In genomic region chr17:6007902-6008301, GRCm38 (mm10) we compare ENCODE assay signal across 13 mouse cellular contexts.
DNase-seq lines count a peak whose midpoint lies in the region; ATAC-seq and TF ChIP-seq lines count a peak whose summit lies in the region.
"Had no signal": no experiment of that assay in that cellular context is flagged by ENCODE, and none has a peak within 500 bp of the region (broad histone marks: within the 10 kb centered on the region; RNA-seq: fewer than 3 reads in every experiment).

No protein-coding gene starts in this region.

- TF ChIP-seq EP300 in MEL (IDR thresholded peaks at IDR 0.05; ENCODE audit: low read depth in 1 of 2, low read length in 2 of 2): no peak; a peak in 1 of 4 replicates

- H3K27me3 ChIP-seq in intestine, embryonic 15.5 days (replicated peaks): no peaks in the 10 kb centered on the region
- H3K27me3 ChIP-seq in intestine, embryonic 16.5 days (replicated peaks; ENCODE audit: control insufficient read depth, insufficient read depth, low read length): no peaks in the 10 kb centered on the region
- H3K27me3 ChIP-seq in MEL (ENCODE audit: control insufficient read depth in 1 of 2, insufficient read depth in 2 of 2, low read length in 2 of 2): no peaks in the 10 kb centered on the region
- H3K27me3 ChIP-seq in forebrain, embryonic 13.5 days: no peaks in the 10 kb centered on the region
- H3K27me3 ChIP-seq in cerebellum, adult 2 months (ENCODE audit: control insufficient read depth, insufficient read depth, low read length): no peaks in the 10 kb centered on the region

- no peak overlapping the region for H3K9ac ChIP-seq in intestine, embryonic 15.5 days
- H3K9ac ChIP-seq in intestine, embryonic 16.5 days (ENCODE audit: low read depth, low read length): no peak overlapping the region
- H3K9ac ChIP-seq in MEL (ENCODE audit: control insufficient read depth, low read depth, low read length, poor library complexity, severe bottlenecking): no peak overlapping the region
- no peak overlapping the region for H3K9ac ChIP-seq in forebrain, embryonic 13.5 days
- H3K9ac ChIP-seq: liver, embryonic 14.5 days had no signal

- TF ChIP-seq CTCF in MEL (IDR thresholded peaks at IDR 0.05 in 2 of 3, conservative IDR thresholded peaks at IDR 0.05 in 1 of 3; ENCODE audit: control insufficient read depth in 1 of 3, insufficient read depth in 1 of 3, low read depth in 2 of 3, low read length in 3 of 3, poor library complexity in 1 of 3, severe bottlenecking in 1 of 3): no peak
- no peak for TF ChIP-seq CTCF in cerebellum, adult 2 months (IDR thresholded peaks at IDR 0.05; ENCODE audit: borderline replicate concordance, insufficient read depth, low read depth, low read length)

- no peak overlapping the region for H3K4me3 ChIP-seq in intestine, embryonic 15.5 days (replicated peaks)
- H3K4me3 ChIP-seq in intestine, embryonic 16.5 days (ENCODE audit: low read length): no peak overlapping the region
- H3K4me3 ChIP-seq in MEL (ENCODE audit: control insufficient read depth in 1 of 2, insufficient read depth in 1 of 2, low read depth in 2 of 2, low read length in 2 of 2) (no peak overlapping the region), macrophage (ENCODE audit: inconsistent target) (no peak overlapping the region)
- no peak overlapping the region for H3K4me3 ChIP-seq in forebrain, embryonic 13.5 days
- H3K4me3 ChIP-seq in cerebellum, adult 2 months (replicated peaks; ENCODE audit: insufficient read depth, low read depth, low read length): no peak overlapping the region

- H3K9me3 ChIP-seq in intestine, embryonic 15.5 days: no peaks in the 10 kb centered on the region
- no peaks in the 10 kb centered on the region for H3K9me3 ChIP-seq in intestine, embryonic 16.5 days (ENCODE audit: control insufficient read depth, low read length)
- H3K9me3 ChIP-seq in MEL (replicated peaks; ENCODE audit: insufficient read depth, low read length): no peaks in the 10 kb centered on the region
- H3K9me3 ChIP-seq in forebrain, embryonic 13.5 days (replicated peaks): no peaks in the 10 kb centered on the region
- H3K9me3 ChIP-seq: G1E had no signal

- H3K27ac ChIP-seq in intestine, embryonic 15.5 days: 0 out of 2 replicates have a peak overlapping the region, but pooled peaks have one; percentile 28
- no peak overlapping the region for H3K27ac ChIP-seq in intestine, embryonic 16.5 days (ENCODE audit: low read length)
- H3K27ac ChIP-seq in MEL (ENCODE audit: control insufficient read depth, low read depth, low read length) (peak overlapping the region; percentile 17; the same call in 1 of the 2 replicates), macrophage (peak overlapping the region; percentile 100)
- no peak overlapping the region for H3K27ac ChIP-seq in forebrain, embryonic 13.5 days
- H3K27ac ChIP-seq in cerebellum, adult 2 months (ENCODE audit: insufficient read depth, low read length): no peak overlapping the region
- H3K27ac ChIP-seq: liver, embryonic 14.5 days had no signal

- TF ChIP-seq POLR2A in MEL (IDR thresholded peaks at IDR 0.05; ENCODE audit: control insufficient read depth in 1 of 2, insufficient read depth in 1 of 2, low read depth in 1 of 2, low read length in 2 of 2, poor library complexity in 1 of 2): no peak
- no peak for TF ChIP-seq POLR2A in cerebellum, adult 2 months (IDR thresholded peaks at IDR 0.05; ENCODE audit: borderline replicate concordance, insufficient read depth, low read length)

- H3K36me3 ChIP-seq in intestine, embryonic 15.5 days: peaks cover 5% of the 10 kb centered on the region; the same call in 1 of the 2 replicates
- H3K36me3 ChIP-seq in intestine, embryonic 16.5 days (ENCODE audit: control insufficient read depth, insufficient read depth, low read length): no peaks in the 10 kb centered on the region; the same call in 1 of the 2 replicates
- H3K36me3 ChIP-seq in MEL (ENCODE audit: control insufficient read depth in 1 of 2, insufficient read depth in 2 of 2, low read length in 2 of 2) (peaks cover 0 to 14% of the 10 kb centered on the region in 2 experiments; a peak in 2 of 4 replicates), macrophage (ENCODE audit: inconsistent target) (no peaks in the 10 kb centered on the region)
- H3K36me3 ChIP-seq in forebrain, embryonic 13.5 days (ENCODE audit: poor library complexity, severe bottlenecking): no peaks in the 10 kb centered on the region
- H3K36me3 ChIP-seq: G1E had no signal

- 79% methylated on average over 9 of the region's 9 CpGs for WGBS in intestine, embryonic 15.5 days
- WGBS in intestine, embryonic 16.5 days: 78% methylated on average over 9 of the region's 9 CpGs
- 4% methylated on average over 9 of the region's 9 CpGs for WGBS in macrophage (ENCODE audit: missing documents)
- 88% methylated on average over 9 of the region's 9 CpGs for WGBS in forebrain, embryonic 13.5 days
- WGBS in cerebellum, adult 2 months: 91% methylated on average over 9 of the region's 9 CpGs

- H3K4me1 ChIP-seq in intestine, embryonic 15.5 days (replicated peaks): peaks cover 16% of the 10 kb centered on the region
- peaks cover 16% of the 10 kb centered on the region for H3K4me1 ChIP-seq in intestine, embryonic 16.5 days (ENCODE audit: control insufficient read depth, insufficient read depth, low read length)
- peaks cover 9 to 17% of the 10 kb centered on the region in 2 experiments for H3K4me1 ChIP-seq in MEL (ENCODE audit: control insufficient read depth in 1 of 2, insufficient read depth in 2 of 2, low read length in 2 of 2)
- peaks cover 12% of the 10 kb centered on the region for H3K4me1 ChIP-seq in forebrain, embryonic 13.5 days
- peaks cover 22% of the 10 kb centered on the region for H3K4me1 ChIP-seq in cerebellum, adult 2 months (ENCODE audit: control insufficient read depth, insufficient read depth, low read length)

- H3K79me2 ChIP-seq in MEL (ENCODE audit: control insufficient read depth, insufficient read depth, low read length, poor library complexity) (no peaks in the 10 kb centered on the region), macrophage (ENCODE audit: inconsistent target) (no peaks in the 10 kb centered on the region)

- no peak overlapping the region for H3K4me2 ChIP-seq in intestine, embryonic 15.5 days (replicated peaks)
- H3K4me2 ChIP-seq in intestine, embryonic 16.5 days (ENCODE audit: low read depth, low read length): no peak overlapping the region
- H3K4me2 ChIP-seq in forebrain, embryonic 13.5 days: no peak overlapping the region

- DNase-seq in 3134 (ENCODE audit: extremely low read depth, insufficient read length, low spot score): peak; percentile 75
- peak; percentile 75 for DNase-seq in MEL (ENCODE audit: low read depth, low spot score)
- DNase-seq in gastrocnemius, adult 18-20 months (ENCODE audit: low spot score): no peak
- no peak for DNase-seq in cerebellum, adult 2 months
- DNase-seq: adrenal gland, postnatal 14 days; cerebellum, adult 9-11 months; heart, postnatal 14 days had no signal

- no peak for ATAC-seq in intestine, embryonic 15.5 days
- ATAC-seq in intestine, embryonic 16.5 days: no peak
- no peak for ATAC-seq in forebrain, embryonic 13.5 days

- TF ChIP-seq RAD21 in MEL (IDR thresholded peaks at IDR 0.05; ENCODE audit: low read depth, low read length): no peak

TF ChIP-seq in MEL, 35 proteins besides CTCF, POLR2A, EP300 and RAD21:
- TF ChIP-seq MXI1 (IDR thresholded peaks at IDR 0.05; ENCODE audit: low read depth, low read length) (0 out of 2 replicates have a peak, but pooled peaks have one; percentile 16), MEF2A (IDR thresholded peaks at IDR 0.05; ENCODE audit: extremely low read depth, insufficient replicate concordance, low read depth, low read length, poor library complexity, severe bottlenecking) (no peak), CHD2 (IDR thresholded peaks at IDR 0.05; ENCODE audit: low read length) (no peak)

Comparison
In these comparisons a context has a peak if more than half of its experiments do, and no peak if none do; other contexts are left out.
1. H3K27ac ChIP-seq: peak in intestine, embryonic 15.5 days (single experiment), MEL (single experiment) and macrophage (single experiment); none in intestine, embryonic 16.5 days (single experiment), forebrain, embryonic 13.5 days (single experiment) and cerebellum, adult 2 months (single experiment).
2. DNase-seq: peak in 3134 (single experiment) and MEL (single experiment); none in gastrocnemius, adult 18-20 months (single experiment) and cerebellum, adult 2 months (0 of 2).